Mouse (Mus musculus): Measurements from ENCODE around the gene Slc4a5. TPM values are rescaled to one million over a fixed set of nuclear protein-coding genes. Genes with fewer than 3 reads are reported as not detected.
A peak's percentile ranks its signal among the peaks of the same experiment; 100 is the strongest.

Slc4a5 gene
- polyA plus RNA-seq, 1 experiment from 2014 or later = 2.5 TPM

DNA sequence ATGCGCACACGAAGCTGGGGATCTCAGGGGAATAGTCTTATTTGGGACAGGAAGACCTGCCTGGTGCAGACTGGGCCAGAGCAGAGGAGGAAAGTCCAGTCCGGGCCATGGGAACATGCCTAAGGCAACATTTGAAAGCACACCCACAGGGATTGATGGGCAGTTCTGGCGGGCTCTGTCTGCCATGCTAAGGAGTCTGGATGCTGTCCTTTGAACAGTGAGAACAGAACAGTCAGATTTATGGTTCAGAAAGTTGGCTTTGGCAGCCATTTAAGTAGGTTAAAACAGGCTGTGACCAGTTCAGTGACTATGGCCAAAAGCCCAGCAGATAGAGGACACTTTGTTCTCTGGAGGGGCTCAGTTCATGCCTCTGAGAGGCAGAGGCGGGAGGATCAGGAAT lies 82.6 kb downstream of the Slc4a5 start:
- no peaks in the 10 kb centered on the region for H3K27me3 ChIP-seq (ENCODE audit: control insufficient read depth, insufficient read depth, low read length)
- no peak overlapping the region for H3K4me2 ChIP-seq (replicated peaks; ENCODE audit: low read depth, low read length)
- no peak for ATAC-seq (ENCODE audit: low FRiP score)
- no peak overlapping the region for H3K27ac ChIP-seq (ENCODE audit: low read depth, low read length)
- WGBS = 88% methylated on average over 5 of the region's 5 CpGs
- peaks cover 2% of the 10 kb centered on the region; the same call in 1 of the 2 replicates for H3K36me3 ChIP-seq (ENCODE audit: control insufficient read depth, insufficient read depth, low read length)
- no peaks in the 10 kb centered on the region for H3K4me1 ChIP-seq (replicated peaks; ENCODE audit: control insufficient read depth, insufficient read depth, low read length)
- no peak for DNase-seq (ENCODE audit: low spot score)
- no peaks in the 10 kb centered on the region for H3K9me3 ChIP-seq (ENCODE audit: control insufficient read depth, low read length)
- H3K9ac ChIP-seq (ENCODE audit: low read depth, low read length) = no peak overlapping the region
- no peak overlapping the region for H3K4me3 ChIP-seq (ENCODE audit: low read depth, low read length)

DNA sequence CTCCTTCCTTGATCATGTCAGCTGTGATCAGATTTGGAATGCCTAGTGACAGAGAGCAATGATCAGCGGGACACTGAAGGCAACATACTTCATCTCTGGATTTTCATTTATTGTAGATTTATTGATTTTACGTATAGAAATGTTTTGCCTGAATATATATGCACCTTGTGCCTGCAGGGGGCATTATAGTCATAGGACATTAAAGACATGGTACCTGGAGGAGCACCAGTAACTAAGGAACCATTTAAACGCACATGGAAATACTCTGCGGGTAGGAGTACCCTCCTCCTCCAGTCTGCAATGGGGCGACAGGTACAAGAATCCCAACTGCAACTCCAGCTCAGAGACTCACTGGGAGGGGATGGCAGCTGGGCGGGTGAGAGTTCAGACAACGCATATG lies 89.4 kb downstream of the Slc4a5 start:
- Histone ChIP-seq H3K27ac (ENCODE audit: low read depth, low read length) (no peak overlapping the region), H3K4me3 (ENCODE audit: low read depth, low read length) (no peak overlapping the region), H3K9me3 (ENCODE audit: control insufficient read depth, low read length) (no peaks in the 10 kb centered on the region), H3K36me3 (ENCODE audit: control insufficient read depth, insufficient read depth, low read length) (peaks cover 2% of the 10 kb centered on the region; the same call in 1 of the 2 replicates), H3K27me3 (ENCODE audit: control insufficient read depth, insufficient read depth, low read length) (no peaks in the 10 kb centered on the region), H3K4me2 (replicated peaks; ENCODE audit: low read depth, low read length) (no peak overlapping the region), H3K4me1 (replicated peaks; ENCODE audit: control insufficient read depth, insufficient read depth, low read length) (no peaks in the 10 kb centered on the region), H3K9ac (ENCODE audit: low read depth, low read length) (no peak overlapping the region)
- 94% methylated on average over 7 of the region's 7 CpGs for WGBS
- ATAC-seq (ENCODE audit: low FRiP score) (no peak), DNase-seq (ENCODE audit: low spot score) (no peak)

DNA sequence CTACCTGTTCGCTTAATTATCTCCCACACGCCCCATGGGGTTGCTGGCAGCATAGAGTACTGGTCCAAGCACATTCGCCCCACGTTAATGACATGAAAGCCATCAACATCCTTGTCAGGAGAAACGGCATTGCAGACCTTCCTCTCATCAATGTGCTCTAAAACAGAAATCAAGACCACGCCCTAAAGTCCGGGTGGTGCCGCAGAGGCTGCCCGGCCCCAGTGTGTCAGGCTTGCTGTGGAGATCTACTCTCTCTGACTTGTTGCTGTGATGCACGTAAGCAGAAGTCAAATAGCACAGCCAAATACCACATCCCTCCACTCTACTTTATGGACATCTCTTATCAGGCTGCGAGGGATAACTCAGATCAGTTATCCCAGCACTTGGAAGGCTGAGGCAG lies 91.6 kb downstream of the Slc4a5 start:
- Histone ChIP-seq H3K9ac (ENCODE audit: low read depth, low read length) (no peak overlapping the region), H3K9me3 (ENCODE audit: control insufficient read depth, low read length) (no peaks in the 10 kb centered on the region), H3K27ac (ENCODE audit: low read depth, low read length) (no peak overlapping the region), H3K27me3 (ENCODE audit: control insufficient read depth, insufficient read depth, low read length) (no peaks in the 10 kb centered on the region), H3K4me1 (replicated peaks; ENCODE audit: control insufficient read depth, insufficient read depth, low read length) (peaks cover 3% of the 10 kb centered on the region; the same call in 1 of the 2 replicates), H3K36me3 (ENCODE audit: control insufficient read depth, insufficient read depth, low read length) (no peaks in the 10 kb centered on the region), H3K4me2 (replicated peaks; ENCODE audit: low read depth, low read length) (no peak overlapping the region), H3K4me3 (ENCODE audit: low read depth, low read length) (no peak overlapping the region)
- ATAC-seq (ENCODE audit: low FRiP score) (no peak), DNase-seq (ENCODE audit: low spot score) (no peak)
- WGBS = 94% methylated on average over 11 of the region's 11 CpGs

DNA sequence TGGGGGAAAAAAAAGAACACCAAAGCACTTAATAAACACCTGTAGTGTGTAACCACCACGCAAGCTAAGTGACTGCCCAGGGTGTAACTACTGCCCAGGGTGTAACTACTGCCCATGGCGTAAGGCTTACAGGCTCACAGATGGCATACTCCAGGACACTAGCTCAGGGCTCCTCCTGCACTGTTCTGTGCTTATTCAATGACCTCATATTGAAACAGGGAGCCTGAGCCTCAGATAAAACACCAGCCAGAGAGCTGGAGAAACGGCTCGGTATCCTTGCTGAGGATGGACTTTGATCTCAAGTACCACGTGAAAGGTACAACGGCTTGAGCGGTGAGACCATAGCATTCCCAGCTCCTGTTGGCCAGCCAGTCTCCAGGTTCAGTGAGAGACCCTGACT lies 92.4 kb downstream of the Slc4a5 start:
- Histone ChIP-seq H3K4me1 (replicated peaks; ENCODE audit: control insufficient read depth, insufficient read depth, low read length) (peaks cover 5% of the 10 kb centered on the region; the same call in 1 of the 2 replicates), H3K4me3 (ENCODE audit: low read depth, low read length) (no peak overlapping the region), H3K9ac (ENCODE audit: low read depth, low read length) (no peak overlapping the region), H3K27ac (ENCODE audit: low read depth, low read length) (no peak overlapping the region), H3K9me3 (ENCODE audit: control insufficient read depth, low read length) (no peaks in the 10 kb centered on the region), H3K4me2 (replicated peaks; ENCODE audit: low read depth, low read length) (no peak overlapping the region), H3K36me3 (ENCODE audit: control insufficient read depth, insufficient read depth, low read length) (no peaks in the 10 kb centered on the region), H3K27me3 (ENCODE audit: control insufficient read depth, insufficient read depth, low read length) (no peaks in the 10 kb centered on the region)
- ATAC-seq (ENCODE audit: low FRiP score) = no peak
- DNase-seq (ENCODE audit: low spot score) = no peak
- 92% methylated on average over 7 of the region's 7 CpGs for WGBS

DNA sequence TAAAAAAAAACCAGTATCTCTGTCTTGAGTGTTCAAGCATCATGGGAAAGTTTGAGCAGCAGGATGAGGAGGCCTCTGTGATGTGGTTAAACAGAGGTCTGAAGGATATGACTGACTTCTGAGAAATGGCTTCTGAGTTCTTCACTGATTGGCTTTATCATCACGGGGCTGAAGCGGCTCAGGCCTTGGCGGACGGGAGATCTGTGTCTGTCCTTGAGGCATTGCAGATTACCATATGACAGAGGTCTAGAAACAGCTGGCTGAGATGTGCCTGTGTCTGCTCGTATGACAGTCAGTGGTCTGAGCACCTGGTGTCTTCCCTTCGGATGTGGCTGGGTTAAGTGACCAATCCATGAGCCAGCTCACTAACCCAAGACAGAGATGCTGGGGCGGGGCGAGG lies 92.9 kb downstream of the Slc4a5 start:
- no peak overlapping the region for H3K4me3 ChIP-seq (ENCODE audit: low read depth, low read length)
- ATAC-seq (ENCODE audit: low FRiP score) (no peak), DNase-seq (ENCODE audit: low spot score) (no peak)
- no peaks in the 10 kb centered on the region for H3K9me3 ChIP-seq (ENCODE audit: control insufficient read depth, low read length)
- H3K27ac ChIP-seq (ENCODE audit: low read depth, low read length) = no peak overlapping the region
- WGBS = 90% methylated on average over 8 of the region's 8 CpGs
- no peaks in the 10 kb centered on the region for H3K36me3 ChIP-seq (ENCODE audit: control insufficient read depth, insufficient read depth, low read length)
- H3K27me3 ChIP-seq (ENCODE audit: control insufficient read depth, insufficient read depth, low read length) = no peaks in the 10 kb centered on the region
- no peak overlapping the region for H3K9ac ChIP-seq (ENCODE audit: low read depth, low read length)
- no peak overlapping the region for H3K4me2 ChIP-seq (replicated peaks; ENCODE audit: low read depth, low read length)
- peaks cover 5% of the 10 kb centered on the region; the same call in 1 of the 2 replicates for H3K4me1 ChIP-seq (replicated peaks; ENCODE audit: control insufficient read depth, insufficient read depth, low read length)

DNA sequence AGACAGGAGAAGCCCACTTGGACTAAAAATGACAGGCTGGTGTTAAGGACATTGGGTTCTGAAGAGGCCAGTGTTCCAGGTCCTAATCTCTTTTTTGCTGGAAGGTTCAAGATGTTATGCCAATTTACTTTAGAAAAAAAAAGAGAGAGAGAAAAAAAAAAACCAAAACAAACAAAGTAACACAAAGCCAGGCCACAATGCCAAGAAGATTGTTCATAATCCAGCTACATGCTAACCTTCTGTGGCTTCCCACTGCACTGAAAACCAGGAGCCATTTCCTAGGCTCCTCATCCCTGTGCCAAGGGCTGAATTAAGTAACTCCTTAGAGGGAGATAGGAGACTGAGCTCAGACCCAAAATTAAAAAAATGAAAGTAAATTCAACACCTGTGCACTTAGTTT lies 95.7 kb downstream of the Slc4a5 start:
- H3K27me3 ChIP-seq (ENCODE audit: control insufficient read depth, insufficient read depth, low read length) = no peaks in the 10 kb centered on the region
- ATAC-seq (ENCODE audit: low FRiP score) = no peak
- H3K9ac ChIP-seq (ENCODE audit: low read depth, low read length) = no peak overlapping the region
- no peaks in the 10 kb centered on the region for H3K36me3 ChIP-seq (ENCODE audit: control insufficient read depth, insufficient read depth, low read length)
- peaks cover 5% of the 10 kb centered on the region; the same call in 1 of the 2 replicates for H3K4me1 ChIP-seq (replicated peaks; ENCODE audit: control insufficient read depth, insufficient read depth, low read length)
- H3K9me3 ChIP-seq (ENCODE audit: control insufficient read depth, low read length) = no peaks in the 10 kb centered on the region
- DNase-seq (ENCODE audit: low spot score) = no peak
- no peak overlapping the region for H3K4me3 ChIP-seq (ENCODE audit: low read depth, low read length)
- H3K4me2 ChIP-seq (replicated peaks; ENCODE audit: low read depth, low read length) = no peak overlapping the region; the same call in 1 of the 2 replicates
- H3K27ac ChIP-seq (ENCODE audit: low read depth, low read length) = no peak overlapping the region

DNA sequence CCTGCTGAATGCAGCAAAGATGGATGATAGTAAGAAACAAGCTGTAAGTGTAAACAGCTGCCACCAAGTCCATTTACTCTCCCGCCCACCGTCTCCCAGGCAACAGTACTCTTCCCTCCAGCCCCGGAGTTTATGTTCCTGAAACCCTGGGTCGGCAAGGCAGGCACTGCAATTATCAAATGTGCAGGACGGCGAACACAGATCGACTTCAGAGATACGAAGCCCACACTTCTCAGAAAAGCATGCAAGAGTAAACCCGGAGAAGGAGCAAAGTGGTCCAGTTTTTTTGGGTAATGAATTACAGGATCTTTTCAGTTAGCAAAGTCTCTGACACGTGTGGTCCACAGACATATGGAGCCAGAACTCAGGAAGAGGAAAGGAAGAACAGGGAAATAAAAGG lies 96.4 kb downstream of the Slc4a5 start:
- no peaks in the 10 kb centered on the region for H3K36me3 ChIP-seq (ENCODE audit: control insufficient read depth, insufficient read depth, low read length)
- H3K4me1 ChIP-seq (replicated peaks; ENCODE audit: control insufficient read depth, insufficient read depth, low read length) = peaks cover 5% of the 10 kb centered on the region; the same call in 1 of the 2 replicates
- ATAC-seq (ENCODE audit: low FRiP score) = no peak
- peak overlapping the region; percentile 85 for H3K4me3 ChIP-seq (ENCODE audit: low read depth, low read length)
- no peaks in the 10 kb centered on the region for H3K9me3 ChIP-seq (ENCODE audit: control insufficient read depth, low read length)
- no peaks in the 10 kb centered on the region for H3K27me3 ChIP-seq (ENCODE audit: control insufficient read depth, insufficient read depth, low read length)
- H3K4me2 ChIP-seq (replicated peaks; ENCODE audit: low read depth, low read length) = peak overlapping the region; percentile 61
- peak; percentile 61 for DNase-seq (ENCODE audit: low spot score)
- no peak overlapping the region for H3K27ac ChIP-seq (ENCODE audit: low read depth, low read length)
- H3K9ac ChIP-seq (ENCODE audit: low read depth, low read length) = no peak overlapping the region
- 6% methylated on average over 10 of the region's 10 CpGs for WGBS

DNA sequence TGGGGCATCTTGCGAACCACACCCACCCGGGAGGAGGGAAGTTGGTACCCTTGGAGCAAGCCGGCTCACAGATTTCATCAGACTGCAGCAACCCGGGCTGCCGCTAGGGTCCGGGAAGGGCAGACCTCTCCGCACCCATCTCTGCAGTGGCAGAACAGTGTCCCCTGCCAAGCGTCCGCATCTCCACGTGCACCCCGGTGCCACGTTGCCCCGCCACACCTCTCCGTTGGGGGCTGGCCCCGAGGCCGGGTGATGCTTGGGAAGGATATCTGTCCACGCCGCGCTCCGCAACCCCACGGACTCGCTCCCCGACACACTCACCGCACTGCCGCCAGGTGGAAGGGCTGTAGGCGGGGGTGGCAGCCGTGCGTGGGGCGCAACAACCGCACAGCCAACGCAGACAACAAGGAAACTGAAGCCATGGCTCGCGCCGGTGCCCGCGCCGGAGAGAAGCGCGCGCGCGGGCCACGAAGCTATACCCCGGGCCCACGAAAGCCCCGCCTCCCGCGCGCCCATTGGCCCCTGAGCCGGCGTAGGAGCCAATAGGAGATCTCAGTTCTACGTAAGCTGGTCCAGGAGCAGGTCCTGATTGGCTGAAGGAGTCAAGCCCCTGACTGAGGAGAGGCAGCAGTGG lies 97.6 kb downstream of the Slc4a5 start:
- no peaks in the 10 kb centered on the region for H3K36me3 ChIP-seq (ENCODE audit: control insufficient read depth, insufficient read depth, low read length)
- DNase-seq (ENCODE audit: low spot score) (peak; percentile 94), ATAC-seq (ENCODE audit: low FRiP score) (peak; percentile 100)
- H3K27me3 ChIP-seq (ENCODE audit: control insufficient read depth, insufficient read depth, low read length) = no peaks in the 10 kb centered on the region
- no peak overlapping the region for H3K27ac ChIP-seq (ENCODE audit: low read depth, low read length)
- H3K9me3 ChIP-seq (ENCODE audit: control insufficient read depth, low read length) = no peaks in the 10 kb centered on the region
- peaks cover 5% of the 10 kb centered on the region; the same call in 1 of the 2 replicates for H3K4me1 ChIP-seq (replicated peaks; ENCODE audit: control insufficient read depth, insufficient read depth, low read length)
- H3K4me3 ChIP-seq (ENCODE audit: low read depth, low read length) = peak overlapping the region; percentile 85
- under 1% methylated on average over 52 of the region's 52 CpGs for WGBS
- peak overlapping the region; percentile 87 for H3K9ac ChIP-seq (ENCODE audit: low read depth, low read length)
- peak overlapping the region; percentile 61 for H3K4me2 ChIP-seq (replicated peaks; ENCODE audit: low read depth, low read length)

DNA sequence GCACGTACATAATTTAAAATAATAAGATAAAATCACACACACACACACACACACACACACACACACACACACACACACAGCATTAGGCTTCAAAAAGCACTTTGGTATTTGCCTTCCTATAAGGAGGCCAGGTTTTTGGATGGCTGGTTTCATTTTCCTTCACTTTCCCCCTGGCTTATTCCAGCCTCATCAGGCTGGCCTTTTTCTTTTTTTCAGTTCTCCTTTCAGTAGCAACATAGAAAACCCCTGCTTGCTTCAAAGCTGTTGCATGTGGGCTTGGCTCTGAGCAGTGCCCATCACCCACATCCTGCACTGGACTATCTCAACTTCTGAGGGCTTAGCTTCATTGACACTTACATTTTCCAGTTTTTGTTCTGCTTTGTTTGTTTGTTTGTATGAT lies 102.3 kb downstream of the Slc4a5 start:
- H3K4me3 ChIP-seq (ENCODE audit: low read depth, low read length) = no peak overlapping the region
- H3K36me3 ChIP-seq (ENCODE audit: control insufficient read depth, insufficient read depth, low read length) = no peaks in the 10 kb centered on the region
- ATAC-seq (ENCODE audit: low FRiP score) = no peak
- no peaks in the 10 kb centered on the region for H3K27me3 ChIP-seq (ENCODE audit: control insufficient read depth, insufficient read depth, low read length)
- no peaks in the 10 kb centered on the region for H3K9me3 ChIP-seq (ENCODE audit: control insufficient read depth, low read length)
- WGBS = 90% methylated on average over 1 of the region's 1 CpGs
- H3K9ac ChIP-seq (ENCODE audit: low read depth, low read length) = no peak overlapping the region
- no peaks in the 10 kb centered on the region for H3K4me1 ChIP-seq (replicated peaks; ENCODE audit: control insufficient read depth, insufficient read depth, low read length)
- no peak overlapping the region for H3K4me2 ChIP-seq (replicated peaks; ENCODE audit: low read depth, low read length)
- DNase-seq (ENCODE audit: low spot score) = no peak
- no peak overlapping the region for H3K27ac ChIP-seq (ENCODE audit: low read depth, low read length)

Data from hindbrain, embryonic 11.5 days (tissue).